Comparison of ENCODE assay signal across 19 mouse cellular contexts in genomic region chr19:25601966-25602365, GRCm38 (mm10). TPM values are rescaled to one million over a fixed set of nuclear protein-coding genes. Genes with fewer than 3 reads are reported as not detected.
"Had no signal": no experiment of that assay in that cellular context is flagged by ENCODE, and none has a peak within 500 bp of the region (broad histone marks: within the 10 kb centered on the region; RNA-seq: fewer than 3 reads in every experiment).

No protein-coding gene starts in this region.

- ATAC-seq: midbrain, embryonic 13.5 days had no signal

- H3K9me3 ChIP-seq: kidney, embryonic 15.5 days; liver, embryonic 13.5 days; midbrain, embryonic 13.5 days; neural tube, embryonic 12.5 days; neural tube, embryonic 15.5 days had no signal

- DNase-seq: kidney, adult 8-10 months; kidney, postnatal 10 days; kidney, postnatal 36 days; layer of hippocampus, postnatal 36 days; liver, embryonic 13.5 days; lung, adult 2 months; lung, postnatal 14 days; lung, postnatal 4 days; thymus, adult 2 months; thymus, postnatal 14 days; thymus, postnatal 4 days had no signal

- H3K4me2 ChIP-seq: kidney, embryonic 15.5 days; liver, embryonic 13.5 days; midbrain, embryonic 13.5 days; neural tube, embryonic 12.5 days; neural tube, embryonic 15.5 days had no signal

- H3K36me3 ChIP-seq: kidney, embryonic 15.5 days; liver, embryonic 13.5 days; midbrain, embryonic 13.5 days; neural tube, embryonic 12.5 days; neural tube, embryonic 15.5 days had no signal

- H3K27ac ChIP-seq: kidney, embryonic 15.5 days; left cerebral cortex, adult 2 months; liver, embryonic 13.5 days; midbrain, embryonic 13.5 days; neural tube, embryonic 12.5 days; neural tube, embryonic 15.5 days; stomach, postnatal 0 days had no signal

- H3K4me3 ChIP-seq: kidney, embryonic 15.5 days; left cerebral cortex, adult 2 months; liver, embryonic 13.5 days; midbrain, embryonic 13.5 days; neural tube, embryonic 12.5 days; neural tube, embryonic 15.5 days had no signal

- H3K9ac ChIP-seq: kidney, embryonic 15.5 days; liver, embryonic 13.5 days; midbrain, embryonic 13.5 days; neural tube, embryonic 12.5 days; neural tube, embryonic 15.5 days had no signal

RNA-seq across cellular contexts. Expression of gene Dmrt3, which starts 8.1 kb away (rescaled TPM):
- polyA plus RNA-seq: kidney, embryonic 15.5 days; liver, adult 2 months; liver, embryonic 13.5 days; liver, embryonic 16.5 days had no signal
